Comparison of ENCODE assay signal across 13 mouse cellular contexts in genomic region chr19:34553522-34553921, GRCm38 (mm10). TPM values are rescaled to one million over a fixed set of nuclear protein-coding genes. Genes with fewer than 3 reads are reported as not detected.
DNase-seq lines count a peak whose midpoint lies in the region; ATAC-seq and TF ChIP-seq lines count a peak whose summit lies in the region.
"Had no signal": no experiment of that assay in that cellular context is flagged by ENCODE, and none has a peak within 500 bp of the region (broad histone marks: within the 10 kb centered on the region; RNA-seq: fewer than 3 reads in every experiment).

No protein-coding gene starts in this region.

- H3K4me3 ChIP-seq in heart, embryonic 14.5 days (ENCODE audit: control insufficient read depth in 1 of 2, insufficient read depth in 1 of 2, low read depth in 1 of 2, low read length in 2 of 2), result peak overlapping the region in 1 of 2 experiments; percentile 0; a peak in 1 of 4 replicates
- no peak overlapping the region for H3K4me3 ChIP-seq in lung, embryonic 15.5 days
- no peak overlapping the region for H3K4me3 ChIP-seq in lung, adult 2 months (replicated peaks; ENCODE audit: extremely low read depth, low read depth, low read length)
- no peak overlapping the region for H3K4me3 ChIP-seq in embryonic facial prominence, embryonic 13.5 days
- no peak overlapping the region for H3K4me3 ChIP-seq in limb, embryonic 15.5 days
- H3K4me3 ChIP-seq: forebrain, embryonic 12.5 days; stomach, embryonic 15.5 days had no signal

- TF ChIP-seq CTCF in lung, adult 2 months (IDR thresholded peaks at IDR 0.05; ENCODE audit: insufficient read depth, low read length), result no peak

- TF ChIP-seq POLR2A in lung, adult 2 months (IDR thresholded peaks at IDR 0.05; ENCODE audit: borderline replicate concordance, extremely low read depth, low read depth, low read length), result no peak

- no peaks in the 10 kb centered on the region for H3K27me3 ChIP-seq in heart, embryonic 14.5 days (ENCODE audit: control insufficient read depth, insufficient read depth, low read length)
- no peaks in the 10 kb centered on the region for H3K27me3 ChIP-seq in lung, embryonic 15.5 days
- no peaks in the 10 kb centered on the region for H3K27me3 ChIP-seq in embryonic facial prominence, embryonic 13.5 days
- H3K27me3 ChIP-seq in limb, embryonic 15.5 days, result no peaks in the 10 kb centered on the region
- H3K27me3 ChIP-seq: CH12.LX; forebrain, embryonic 12.5 days; stomach, embryonic 15.5 days had no signal

- ATAC-seq in heart, embryonic 14.5 days (ENCODE audit: insufficient number of reproducible peaks, insufficient read depth, low FRiP score, low read depth), result no peak
- no peak for ATAC-seq in lung, embryonic 15.5 days (ENCODE audit: borderline replicate concordance, extremely low read depth, low FRiP score, low TSS enrichment)
- no peak for ATAC-seq in embryonic facial prominence, embryonic 13.5 days (ENCODE audit: insufficient number of reproducible peaks, insufficient read depth, low FRiP score, low TSS enrichment, low read depth)
- ATAC-seq in limb, embryonic 15.5 days (ENCODE audit: insufficient number of reproducible peaks, low FRiP score, low TSS enrichment, low read depth), result no peak

- no peak for DNase-seq in heart, adult 11 months
- DNase-seq in lung, adult 2 months, result no peak
- no peak for DNase-seq in frontal cortex, adult 2 months (ENCODE audit: extremely low spot score in 1 of 2, low spot score in 1 of 2)
- no peak for DNase-seq in spleen, postnatal 4 days (ENCODE audit: low spot score in 2 of 2)
- DNase-seq: gastrocnemius, postnatal 36 days; retina, postnatal 1 day had no signal

- peak overlapping the region; percentile 78 for H3K4me2 ChIP-seq in heart, embryonic 14.5 days (ENCODE audit: low read length)
- H3K4me2 ChIP-seq in lung, embryonic 15.5 days, result peak overlapping the region; percentile 48; the same call in 1 of the 2 replicates
- peak overlapping the region; percentile 47 for H3K4me2 ChIP-seq in embryonic facial prominence, embryonic 13.5 days
- H3K4me2 ChIP-seq in limb, embryonic 15.5 days, result peak overlapping the region; percentile 20; the same call in 1 of the 2 replicates
- H3K4me2 ChIP-seq: forebrain, embryonic 12.5 days; stomach, embryonic 15.5 days had no signal

- peak overlapping the region; percentile 71 to 90 for H3K27ac ChIP-seq in heart, embryonic 14.5 days (replicated peaks in 1 of 2; ENCODE audit: control insufficient read depth in 1 of 2, insufficient read depth in 1 of 2, low read depth in 2 of 2, low read length in 2 of 2)
- peak overlapping the region; percentile 79 for H3K27ac ChIP-seq in lung, embryonic 15.5 days
- peak overlapping the region; percentile 3; the same call in 1 of the 2 replicates for H3K27ac ChIP-seq in embryonic facial prominence, embryonic 13.5 days
- H3K27ac ChIP-seq in limb, embryonic 15.5 days, result peak overlapping the region; percentile 84
- H3K27ac ChIP-seq: forebrain, embryonic 12.5 days; stomach, embryonic 15.5 days had no signal

- H3K4me1 ChIP-seq in heart, embryonic 14.5 days (ENCODE audit: control insufficient read depth in 2 of 2, insufficient read depth in 2 of 2, low read length in 2 of 2), result peaks cover 4 to 24% of the 10 kb centered on the region in 2 experiments; a peak in 3 of 4 replicates
- peaks cover 27% of the 10 kb centered on the region for H3K4me1 ChIP-seq in lung, embryonic 15.5 days
- peaks cover 12% of the 10 kb centered on the region for H3K4me1 ChIP-seq in lung, adult 2 months (ENCODE audit: control insufficient read depth, insufficient read depth, low read length)
- peaks cover 21% of the 10 kb centered on the region for H3K4me1 ChIP-seq in embryonic facial prominence, embryonic 13.5 days
- peaks cover 14% of the 10 kb centered on the region for H3K4me1 ChIP-seq in limb, embryonic 15.5 days
- H3K4me1 ChIP-seq: forebrain, embryonic 12.5 days; stomach, embryonic 15.5 days had no signal

- 0 out of 2 replicates have a peak, but pooled peaks cover 3% of the 10 kb centered on the region for H3K9me3 ChIP-seq in heart, embryonic 14.5 days (ENCODE audit: control insufficient read depth, low read length)
- no peaks in the 10 kb centered on the region for H3K9me3 ChIP-seq in lung, embryonic 15.5 days
- H3K9me3 ChIP-seq in embryonic facial prominence, embryonic 13.5 days, result no peaks in the 10 kb centered on the region
- no peaks in the 10 kb centered on the region for H3K9me3 ChIP-seq in limb, embryonic 15.5 days
- H3K9me3 ChIP-seq: forebrain, embryonic 12.5 days; stomach, embryonic 15.5 days had no signal

- 56% methylated on average over 3 of the region's 3 CpGs for WGBS in heart, embryonic 14.5 days
- WGBS in lung, embryonic 15.5 days, result 51% methylated on average over 3 of the region's 3 CpGs
- WGBS in lung, adult 2 months, result 27% methylated on average over 3 of the region's 3 CpGs
- WGBS in embryonic facial prominence, embryonic 13.5 days, result 33% methylated on average over 3 of the region's 3 CpGs
- 29% methylated on average over 3 of the region's 3 CpGs for WGBS in limb, embryonic 15.5 days

- H3K9ac ChIP-seq in heart, embryonic 14.5 days (ENCODE audit: low read length), result 0 out of 2 replicates have a peak overlapping the region, but pooled peaks have one; percentile 6
- H3K9ac ChIP-seq in lung, embryonic 15.5 days, result no peak overlapping the region
- no peak overlapping the region for H3K9ac ChIP-seq in embryonic facial prominence, embryonic 13.5 days
- no peak overlapping the region for H3K9ac ChIP-seq in limb, embryonic 15.5 days
- H3K9ac ChIP-seq: forebrain, embryonic 12.5 days; stomach, embryonic 15.5 days had no signal

- no peaks in the 10 kb centered on the region for H3K36me3 ChIP-seq in heart, embryonic 14.5 days (ENCODE audit: control insufficient read depth, insufficient read depth, low read length)
- no peaks in the 10 kb centered on the region for H3K36me3 ChIP-seq in lung, embryonic 15.5 days
- no peaks in the 10 kb centered on the region for H3K36me3 ChIP-seq in embryonic facial prominence, embryonic 13.5 days
- no peaks in the 10 kb centered on the region for H3K36me3 ChIP-seq in limb, embryonic 15.5 days
- H3K36me3 ChIP-seq: forebrain, embryonic 12.5 days; stomach, embryonic 15.5 days had no signal

RNA-seq across cellular contexts. Expression of gene Ifit2, which starts 3.0 kb away (rescaled TPM):
- 9.0 and 10.7 TPM in 2 replicates for polyA plus RNA-seq in heart, embryonic 14.5 days (2014; fragmentation: Nextera tagmentation; extraction: Ambion mirVana)
- polyA plus RNA-seq in lung, embryonic 15.5 days (2015; fragmentation: Nextera tagmentation; extraction: Ambion mirVana), result 12.7 and 12.9 TPM in 2 replicates
- polyA plus RNA-seq in lung, adult 2 months (2012; rRNA removed), result 3.8 and 6.3 TPM in 2 replicates
- polyA plus RNA-seq in embryonic facial prominence, embryonic 13.5 days (2015; fragmentation: Nextera tagmentation; extraction: Ambion mirVana), result 9.9 and 10.7 TPM in 2 replicates
- polyA plus RNA-seq in limb, embryonic 15.5 days (2015; fragmentation: Nextera tagmentation; extraction: Ambion mirVana), result 12.7 and 13.6 TPM in 2 replicates
- 7.0 and 7.3 TPM in 2 replicates for polyA plus RNA-seq in frontal cortex, adult 2 months (2012; rRNA removed)

RNA-seq across cellular contexts. Expression of gene Lipa, which starts 26.2 kb away (rescaled TPM):
- 37.0 and 37.9 TPM in 2 replicates for polyA plus RNA-seq in heart, embryonic 14.5 days (2014; fragmentation: Nextera tagmentation; extraction: Ambion mirVana)
- 47.9 and 48.5 TPM in 2 replicates for polyA plus RNA-seq in lung, embryonic 15.5 days (2015; fragmentation: Nextera tagmentation; extraction: Ambion mirVana)
- 31.1 and 47.2 TPM in 2 replicates for polyA plus RNA-seq in lung, adult 2 months (2012; rRNA removed)
- 34.1 and 40.5 TPM in 2 replicates for polyA plus RNA-seq in embryonic facial prominence, embryonic 13.5 days (2015; fragmentation: Nextera tagmentation; extraction: Ambion mirVana)
- 46.1 and 50.2 TPM in 2 replicates for polyA plus RNA-seq in limb, embryonic 15.5 days (2015; fragmentation: Nextera tagmentation; extraction: Ambion mirVana)
- polyA plus RNA-seq in frontal cortex, adult 2 months (2012; rRNA removed), result 16.0 and 16.4 TPM in 2 replicates

RNA-seq across cellular contexts. Expression of gene Ifit3, which starts 29.8 kb away (rescaled TPM):
- 1.2 and 1.7 TPM in 2 replicates for polyA plus RNA-seq in heart, embryonic 14.5 days (2014; fragmentation: Nextera tagmentation; extraction: Ambion mirVana)
- 0.62 and 0.92 TPM in 2 replicates for polyA plus RNA-seq in lung, embryonic 15.5 days (2015; fragmentation: Nextera tagmentation; extraction: Ambion mirVana)
- 7.2 and 14.0 TPM in 2 replicates for polyA plus RNA-seq in lung, adult 2 months (2012; rRNA removed)
- 0.65 and 1.1 TPM in 2 replicates for polyA plus RNA-seq in embryonic facial prominence, embryonic 13.5 days (2015; fragmentation: Nextera tagmentation; extraction: Ambion mirVana)
- polyA plus RNA-seq in limb, embryonic 15.5 days (2015; fragmentation: Nextera tagmentation; extraction: Ambion mirVana), result 1.8 and 2.0 TPM in 2 replicates
- 18.0 and 25.6 TPM in 2 replicates for polyA plus RNA-seq in frontal cortex, adult 2 months (2012; rRNA removed)

RNA-seq across cellular contexts. Expression of gene Ifit1bl1, which starts 48.2 kb away (rescaled TPM):
- polyA plus RNA-seq in heart, embryonic 14.5 days (2014; fragmentation: Nextera tagmentation; extraction: Ambion mirVana), result 2.3 and 2.6 TPM in 2 replicates
- 0.54 and 0.63 TPM in 2 replicates for polyA plus RNA-seq in lung, embryonic 15.5 days (2015; fragmentation: Nextera tagmentation; extraction: Ambion mirVana)
- polyA plus RNA-seq in lung, adult 2 months (2012; rRNA removed), result 0.78 and 1.1 TPM in 2 replicates
- polyA plus RNA-seq in embryonic facial prominence, embryonic 13.5 days (2015; fragmentation: Nextera tagmentation; extraction: Ambion mirVana), result 0.13 and 0.58 TPM in 2 replicates
- 0.72 and 0.86 TPM in 2 replicates for polyA plus RNA-seq in limb, embryonic 15.5 days (2015; fragmentation: Nextera tagmentation; extraction: Ambion mirVana)
- 2.0 and 2.7 TPM in 2 replicates for polyA plus RNA-seq in frontal cortex, adult 2 months (2012; rRNA removed)

RNA-seq across cellular contexts. Expression of gene Ifit3b, which starts 54.2 kb away (rescaled TPM):
- polyA plus RNA-seq in heart, embryonic 14.5 days (2014; fragmentation: Nextera tagmentation; extraction: Ambion mirVana), result 0.30 and 0.54 TPM in 2 replicates
- polyA plus RNA-seq in lung, embryonic 15.5 days (2015; fragmentation: Nextera tagmentation; extraction: Ambion mirVana), result 0.18 and 0.32 TPM in 2 replicates
- 2.1 and 4.5 TPM in 2 replicates for polyA plus RNA-seq in lung, adult 2 months (2012; rRNA removed)
- polyA plus RNA-seq in embryonic facial prominence, embryonic 13.5 days (2015; fragmentation: Nextera tagmentation; extraction: Ambion mirVana), result not detected in 2 replicates
- polyA plus RNA-seq in limb, embryonic 15.5 days (2015; fragmentation: Nextera tagmentation; extraction: Ambion mirVana), result 0.15 and 0.40 TPM in 2 replicates
- polyA plus RNA-seq in frontal cortex, adult 2 months (2012; rRNA removed), result 8.1 and 8.4 TPM in 2 replicates

Comparison
In these comparisons a context has a peak if more than half of its experiments do, and no peak if none do; other contexts are left out.
1. H3K27ac ChIP-seq: peak in every context shown above with its lines; median percentile 84 in limb, embryonic 15.5 days; 80 in heart, embryonic 14.5 days; 79 in lung, embryonic 15.5 days; 3 in embryonic facial prominence, embryonic 13.5 days.
2. H3K4me2 ChIP-seq: peak in every context shown above with its lines; median percentile 78 in heart, embryonic 14.5 days; 48 in lung, embryonic 15.5 days; 47 in embryonic facial prominence, embryonic 13.5 days; 20 in limb, embryonic 15.5 days.